Mouse (Mus musculus): ENCODE data around the gene Sod3. TPM values are rescaled to one million over a fixed set of nuclear protein-coding genes. Genes with fewer than 3 reads are reported as not detected.

Sod3 gene
- 211 and 224 TPM in 2 replicates for total RNA-seq (2021)
- long read RNA-seq, transcript Sod3-201 (2 exons, 3,738 nt): major isoform, 138 of 147 reads
- long read RNA-seq, partial matches to known transcripts: 0 of 147 reads
- long read RNA-seq, other reads (novel, unspliced or antisense): 9 of 147 reads

- DNase-seq: peak; percentile 85
These were observed at the start of gene Sod3 for GRCm38 (mm10) chr5:52363468-52364150. Gene Sod3 (plus strand): TSS chr5:52363791.

DNA sequence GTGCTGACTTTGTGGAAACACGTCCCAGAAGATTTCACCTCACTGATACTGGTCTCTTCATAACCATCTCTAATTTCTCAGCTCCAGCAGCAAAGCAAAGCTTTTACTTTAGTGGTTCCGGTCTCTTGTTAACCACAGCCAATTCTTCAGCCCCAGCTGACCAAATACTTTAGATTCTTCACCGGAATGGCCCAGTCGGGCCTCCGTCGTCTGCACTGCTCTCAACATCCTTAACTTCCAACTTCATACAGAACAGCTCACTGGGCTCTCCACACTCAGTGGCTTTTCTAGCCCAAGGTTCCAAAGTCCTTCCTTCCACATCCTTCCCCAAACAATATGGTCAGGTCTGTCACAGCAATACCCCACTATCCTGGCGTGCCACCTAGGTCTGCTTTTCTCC lies 46.7 kb upstream of the Sod3 start:
- no peak for DNase-seq

DNA sequence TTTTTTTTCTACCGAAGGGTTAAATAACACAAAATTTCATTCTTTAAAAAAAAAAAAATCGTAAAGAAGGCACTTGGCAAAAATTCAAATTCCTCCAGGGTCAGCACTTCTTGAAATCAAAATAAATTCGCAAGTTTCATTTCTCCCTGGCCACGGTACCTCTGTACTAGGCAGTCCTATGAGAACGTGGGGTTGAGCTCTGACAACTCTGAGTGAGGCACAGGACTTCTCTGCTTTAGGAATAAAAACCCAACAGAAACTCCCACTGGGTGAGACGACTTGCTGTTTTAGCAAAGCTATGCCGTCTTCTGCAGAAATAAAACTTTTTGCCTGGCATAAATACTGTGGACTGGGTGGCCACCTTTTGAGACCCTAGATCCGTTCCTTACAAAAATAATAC lies 44.1 kb upstream of the Sod3 start:
- DNase-seq: no peak

GRCm38 (mm10) chr5:52332120-52332519 lies 31.5 kb upstream of the Sod3 start:
- no peak for DNase-seq

DNA sequence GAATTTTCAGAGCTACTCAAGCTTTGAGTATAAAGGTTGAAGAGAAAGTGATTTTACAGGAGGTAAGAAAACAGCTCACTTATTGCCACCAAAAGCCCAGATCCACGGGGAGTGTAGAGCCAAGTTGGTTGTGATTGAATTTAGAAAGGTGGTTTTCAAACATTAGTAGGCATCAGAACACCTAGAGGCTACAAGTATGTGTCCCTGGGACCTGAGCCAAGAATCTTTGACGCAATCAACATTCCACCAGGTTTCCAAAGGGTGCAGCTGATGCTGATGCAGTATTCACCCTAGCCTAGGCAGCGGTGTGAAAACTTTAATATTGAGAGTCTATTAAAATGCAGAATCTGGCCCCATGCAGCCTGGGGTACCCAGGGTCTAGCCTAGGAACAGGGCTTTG lies 28.0 kb upstream of the Sod3 start:
- no peak for DNase-seq

- no peak for DNase-seq
These were observed 24.5 kb upstream of the Sod3 start for GRCm38 (mm10) chr5:52339134-52339533.

DNA sequence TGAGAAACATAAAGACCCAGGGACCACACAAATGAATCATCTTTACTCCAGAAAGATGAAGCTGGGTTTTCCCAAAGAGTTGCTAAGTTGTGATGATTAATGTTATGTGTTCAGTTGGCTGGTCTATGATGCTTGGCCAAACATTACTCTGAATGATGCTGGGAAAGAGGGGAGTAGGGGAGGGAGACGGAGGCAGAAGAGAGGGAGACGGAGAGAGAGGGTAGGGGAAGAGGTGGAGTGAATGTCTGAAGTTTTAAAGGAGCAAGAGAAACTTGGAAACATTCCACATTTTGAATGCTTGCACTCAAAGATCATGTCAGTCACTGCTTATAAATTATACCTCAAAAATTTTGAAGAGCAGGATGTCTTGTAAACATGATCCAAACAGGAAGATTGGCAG lies 16.7 kb upstream of the Sod3 start:
- no peak for DNase-seq

GRCm38 (mm10) chr5:52350451-52350850 lies 13.1 kb upstream of the Sod3 start:
- no peak for DNase-seq

DNA sequence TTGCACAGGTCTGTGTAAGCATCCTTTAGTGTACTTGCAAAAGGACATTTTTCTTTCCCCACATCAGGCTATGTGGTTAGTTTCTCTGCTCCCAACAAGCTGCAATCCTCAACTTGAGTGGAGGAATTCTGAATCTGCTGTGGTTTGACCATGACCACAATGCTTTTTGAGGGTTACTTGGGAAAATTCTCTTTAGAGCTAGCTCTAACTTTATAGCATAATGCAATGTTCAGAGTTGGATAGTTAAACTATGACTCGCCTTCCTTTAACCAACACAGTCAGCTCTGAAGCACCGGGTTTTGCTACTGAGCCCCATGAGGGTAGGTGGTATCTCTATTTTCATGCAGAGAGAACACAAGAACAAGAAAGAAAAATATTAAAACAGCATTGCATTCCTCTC lies 12.0 kb upstream of the Sod3 start:
- DNase-seq: no peak

- no peak for DNase-seq
These were observed 10.9 kb upstream of the Sod3 start for GRCm38 (mm10) chr5:52352730-52353129.

DNA sequence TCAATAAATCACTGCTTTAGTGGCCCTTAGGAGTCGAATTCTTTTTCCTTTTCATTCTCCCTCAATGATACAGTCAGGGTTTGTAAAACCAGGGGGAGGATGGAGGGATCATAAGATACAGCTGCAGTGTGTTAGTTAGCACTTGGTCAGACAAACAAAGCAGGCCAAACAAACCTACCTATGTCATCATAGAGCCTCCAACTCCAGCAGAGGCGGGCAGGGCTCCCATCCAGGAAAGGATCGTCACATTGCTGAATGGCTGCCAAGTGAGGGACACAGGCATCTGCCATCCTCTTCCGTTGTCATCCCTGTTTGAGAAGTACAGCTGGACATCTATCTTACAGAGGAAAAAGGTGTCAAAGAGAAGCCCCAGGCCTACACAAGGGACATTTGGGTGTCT lies 9.2 kb upstream of the Sod3 start:
- no peak for DNase-seq

DNA sequence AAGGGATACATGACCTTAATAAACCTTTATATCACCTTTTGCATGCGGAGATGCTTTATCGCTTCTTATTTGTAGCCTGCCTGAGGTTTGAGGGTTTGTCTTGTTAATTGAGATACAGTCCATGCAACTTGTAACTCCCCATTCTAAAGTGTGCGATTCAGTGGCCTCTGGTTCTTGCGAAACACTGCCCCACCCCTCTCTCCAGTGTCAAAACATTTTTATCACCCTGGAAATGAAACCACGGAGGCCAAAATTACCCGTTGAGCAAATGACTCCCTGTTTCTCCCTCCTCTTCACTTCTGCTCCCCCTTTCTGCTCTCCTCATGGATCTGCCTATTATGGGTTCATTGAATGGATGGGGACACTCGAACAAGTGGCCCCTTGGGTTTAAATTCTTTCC lies 8.0 kb upstream of the Sod3 start:
- no peak for DNase-seq

GRCm38 (mm10) chr5:52357175-52357754 lies 6.3 kb upstream of the Sod3 start:
- DNase-seq: no peak

DNA sequence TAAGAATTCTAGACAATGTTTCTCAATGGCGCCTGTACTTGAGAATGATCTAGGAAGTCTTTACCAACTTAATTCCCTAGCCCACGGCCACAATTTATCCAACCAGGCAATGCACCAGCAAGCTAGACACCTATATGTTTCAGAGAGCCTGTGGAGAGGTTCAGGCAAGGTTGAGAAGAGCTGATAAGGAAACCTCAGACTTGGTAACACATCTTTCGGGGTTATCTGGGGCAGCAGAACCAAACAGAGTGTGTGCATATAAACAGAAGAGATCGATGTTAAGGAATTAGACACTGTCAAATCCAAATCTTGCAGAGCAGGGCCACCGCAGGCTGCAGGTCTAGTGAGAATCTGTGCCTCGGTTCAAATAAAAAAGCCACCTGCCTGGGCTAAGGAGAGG lies 5.5 kb upstream of the Sod3 start:
- DNase-seq: no peak

DNA sequence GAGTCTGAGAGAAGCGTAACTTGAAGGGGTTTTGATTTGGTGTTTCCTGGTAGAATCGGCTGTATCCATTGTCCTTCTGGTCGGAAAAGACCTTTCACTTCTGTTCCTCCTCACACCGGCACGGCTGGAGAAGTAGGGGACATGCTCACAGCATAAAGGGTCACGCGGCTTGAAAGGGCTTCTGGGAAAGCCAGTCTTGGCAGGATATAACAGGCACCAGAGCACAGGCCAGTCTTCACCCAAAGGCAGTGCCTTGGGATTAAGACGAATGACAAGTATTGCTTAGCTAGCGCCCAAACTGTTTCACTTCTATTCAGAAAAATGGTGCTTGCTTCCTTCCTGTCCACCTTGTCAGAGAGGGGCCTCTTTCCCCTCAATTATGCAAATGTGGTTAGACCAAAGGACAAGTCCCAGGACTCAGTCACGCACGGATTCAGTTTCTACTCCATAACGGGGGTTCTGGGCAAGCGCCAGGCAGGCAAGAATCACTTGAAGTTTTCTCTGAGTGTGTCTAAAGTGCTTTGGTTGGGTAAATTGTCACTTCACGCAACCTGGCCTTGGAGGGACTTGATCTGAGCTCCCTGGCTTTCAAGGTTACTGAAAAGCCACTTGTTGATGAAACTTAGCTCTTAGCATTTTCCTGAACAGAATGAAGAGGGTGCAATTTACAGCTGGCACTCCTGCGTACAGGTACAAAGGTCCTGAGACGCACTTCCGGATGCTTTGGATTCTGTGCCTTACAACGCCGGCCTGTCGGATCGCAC lies 3.1 kb upstream of the Sod3 start:
- no peak for DNase-seq

GRCm38 (mm10) chr5:52362776-52363467 lies 669 bp upstream of the Sod3 start:
- no peak for DNase-seq

GRCm38 (mm10) chr5:52364521-52364920 lies 930 bp downstream of the Sod3 start:
- no peak for DNase-seq

DNA sequence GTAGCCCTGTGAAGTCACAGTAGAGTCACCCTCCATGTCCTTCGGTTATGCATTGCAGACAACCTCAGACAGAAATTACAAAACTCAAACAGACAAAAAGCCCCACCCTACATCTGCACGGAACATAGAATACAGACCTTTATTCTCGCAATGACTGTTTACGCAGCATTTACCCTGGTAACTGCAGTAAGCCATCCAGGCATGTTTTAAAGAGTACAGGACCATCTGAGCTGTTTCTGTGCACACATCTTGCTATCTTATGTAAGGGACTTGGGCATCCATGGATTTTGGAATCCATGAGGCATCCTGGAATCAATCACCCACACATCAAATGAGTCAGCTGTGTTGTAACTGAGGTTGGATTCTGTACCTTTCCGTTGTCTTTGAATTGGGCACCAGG lies 2.3 kb downstream of the Sod3 start:
- no peak for DNase-seq

GRCm38 (mm10) chr5:52366661-52367060 lies 3.1 kb downstream of the Sod3 start:
- no peak for DNase-seq

DNA sequence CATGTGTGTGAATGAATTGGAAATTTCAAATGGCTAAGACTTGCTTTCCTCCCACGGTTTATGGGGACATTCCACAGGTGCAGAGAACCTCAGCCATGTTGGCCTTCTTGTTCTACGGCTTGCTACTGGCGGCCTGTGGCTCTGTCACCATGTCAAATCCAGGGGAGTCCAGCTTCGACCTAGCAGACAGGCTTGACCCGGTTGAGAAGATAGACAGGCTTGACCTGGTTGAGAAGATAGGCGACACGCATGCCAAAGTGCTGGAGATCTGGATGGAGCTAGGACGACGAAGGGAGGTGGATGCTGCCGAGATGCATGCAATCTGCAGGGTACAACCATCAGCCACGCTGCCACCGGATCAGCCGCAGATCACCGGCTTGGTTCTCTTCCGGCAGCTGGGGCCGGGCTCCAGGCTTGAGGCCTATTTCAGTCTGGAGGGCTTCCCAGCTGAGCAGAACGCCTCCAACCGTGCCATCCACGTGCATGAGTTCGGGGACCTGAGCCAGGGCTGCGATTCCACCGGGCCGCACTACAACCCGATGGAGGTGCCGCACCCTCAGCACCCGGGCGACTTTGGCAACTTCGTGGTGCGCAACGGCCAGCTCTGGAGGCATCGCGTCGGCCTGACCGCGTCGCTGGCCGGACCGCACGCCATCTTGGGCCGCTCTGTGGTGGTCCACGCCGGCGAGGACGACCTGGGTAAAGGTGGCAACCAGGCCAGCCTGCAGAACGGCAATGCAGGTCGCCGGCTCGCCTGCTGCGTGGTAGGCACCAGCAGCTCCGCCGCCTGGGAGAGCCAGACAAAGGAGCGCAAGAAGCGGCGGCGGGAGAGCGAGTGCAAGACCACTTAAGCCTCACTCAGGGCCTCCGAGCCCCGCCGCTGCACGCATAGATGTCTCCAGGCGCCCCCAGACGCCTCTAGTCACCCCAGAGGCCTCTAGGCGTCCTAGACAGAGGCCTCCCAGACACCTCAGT lies 4.6 kb downstream of the Sod3 start:
- no peak for DNase-seq

DNA sequence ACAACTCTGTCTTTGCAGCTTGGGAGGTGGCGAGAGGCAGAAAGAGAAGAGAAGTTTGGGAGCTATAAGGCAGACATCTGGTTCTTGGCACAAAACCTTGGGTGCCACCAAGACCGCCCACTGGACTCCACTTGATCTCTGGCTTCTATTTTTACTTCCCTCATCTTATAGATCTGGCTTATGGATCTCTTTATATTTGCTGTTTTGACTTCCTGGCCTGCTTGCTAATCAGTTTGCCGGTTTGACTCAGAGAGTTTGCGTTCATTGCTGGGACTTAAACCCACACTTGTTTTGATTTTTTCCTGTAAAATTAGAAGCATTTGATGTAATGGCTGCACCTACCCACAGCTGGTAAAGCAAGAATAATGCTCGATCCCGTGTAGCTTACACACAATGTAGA lies 7.3 kb downstream of the Sod3 start:
- DNase-seq: no peak

GRCm38 (mm10) chr5:52375847-52376246 lies 12.3 kb downstream of the Sod3 start:
- DNase-seq: no peak

Measured in adrenal gland, postnatal 25 days (tissue).